Mouse (Mus musculus): ENCODE data around the gene Slc9a3r1. TPM values are rescaled to one million over a fixed set of nuclear protein-coding genes. Genes with fewer than 3 reads are reported as not detected.

The Slc9a3r1 gene
- polyA plus RNA-seq, 1 experiment from 2014 or later, result 29.5 TPM

DNA sequence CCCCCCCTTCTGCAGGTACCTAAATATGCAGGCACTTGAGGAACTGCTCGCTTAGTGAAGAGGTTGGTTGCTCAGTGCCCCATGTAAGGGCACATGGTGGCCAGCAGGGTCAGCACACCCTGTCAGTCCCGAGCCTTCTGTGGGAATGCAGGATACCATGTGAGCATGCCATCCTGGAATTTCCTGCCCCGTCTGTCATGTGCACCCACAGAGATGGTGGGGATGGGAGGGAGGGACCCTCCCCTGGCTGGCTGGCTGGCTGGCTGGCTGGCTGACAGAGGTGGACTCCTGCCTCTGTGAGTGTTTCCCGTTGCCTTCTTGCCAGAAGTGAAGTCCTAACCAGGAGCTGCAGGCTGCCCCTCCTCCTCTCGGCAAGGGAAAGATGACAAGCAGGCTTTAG, 59.4 kb downstream of the Slc9a3r1 start:
- peaks cover 15% of the 10 kb centered on the region for H3K4me1 ChIP-seq (replicated peaks; ENCODE audit: control insufficient read depth, insufficient read depth, low read length)
- 49% methylated on average over 5 of the region's 5 CpGs for WGBS

GRCm38 (mm10) chr11:115223451-115223850, 60.3 kb downstream of the Slc9a3r1 start:
- ATAC-seq (ENCODE audit: low FRiP score), result no peak
- no peaks in the 10 kb centered on the region for H3K9me3 ChIP-seq (ENCODE audit: control insufficient read depth, low read length)
- H3K4me2 ChIP-seq (replicated peaks; ENCODE audit: low read depth, low read length), result no peak overlapping the region
- 65% methylated on average over 11 of the region's 11 CpGs for WGBS
- no peaks in the 10 kb centered on the region for H3K27me3 ChIP-seq (ENCODE audit: control insufficient read depth, insufficient read depth, low read length)
- H3K4me1 ChIP-seq (replicated peaks; ENCODE audit: control insufficient read depth, insufficient read depth, low read length), result peaks cover 20% of the 10 kb centered on the region
- no peak overlapping the region for H3K9ac ChIP-seq (ENCODE audit: low read depth, low read length)
- H3K4me3 ChIP-seq (ENCODE audit: low read depth, low read length), result no peak overlapping the region
- H3K27ac ChIP-seq (ENCODE audit: low read depth, low read length), result no peak overlapping the region
- no peaks in the 10 kb centered on the region for H3K36me3 ChIP-seq (ENCODE audit: control insufficient read depth, insufficient read depth, low read length)
- no peak for DNase-seq (ENCODE audit: low spot score)

More for the DNA sequence above, 59.4 kb downstream of the Slc9a3r1 start:
- H3K27ac ChIP-seq (ENCODE audit: low read depth, low read length), result no peak overlapping the region
- no peak for ATAC-seq (ENCODE audit: low FRiP score)
- H3K9ac ChIP-seq (ENCODE audit: low read depth, low read length), result no peak overlapping the region; the same call in 1 of the 2 replicates
- H3K36me3 ChIP-seq (ENCODE audit: control insufficient read depth, insufficient read depth, low read length), result no peaks in the 10 kb centered on the region
- H3K4me3 ChIP-seq (ENCODE audit: low read depth, low read length), result no peak overlapping the region
- H3K27me3 ChIP-seq (ENCODE audit: control insufficient read depth, insufficient read depth, low read length), result no peaks in the 10 kb centered on the region
- no peak for DNase-seq (ENCODE audit: low spot score)
- no peaks in the 10 kb centered on the region for H3K9me3 ChIP-seq (ENCODE audit: control insufficient read depth, low read length)
- H3K4me2 ChIP-seq (replicated peaks; ENCODE audit: low read depth, low read length), result no peak overlapping the region

- no peak overlapping the region for H3K4me3 ChIP-seq (ENCODE audit: low read depth, low read length)
- no peak overlapping the region for H3K27ac ChIP-seq (ENCODE audit: low read depth, low read length)
- H3K36me3 ChIP-seq (ENCODE audit: control insufficient read depth, insufficient read depth, low read length), result no peaks in the 10 kb centered on the region
- no peak overlapping the region for H3K4me2 ChIP-seq (replicated peaks; ENCODE audit: low read depth, low read length)
- H3K27me3 ChIP-seq (ENCODE audit: control insufficient read depth, insufficient read depth, low read length), result no peaks in the 10 kb centered on the region
- ATAC-seq (ENCODE audit: low FRiP score) (no peak), DNase-seq (ENCODE audit: low spot score) (no peak)
- 70% methylated on average over 6 of the region's 6 CpGs for WGBS
- H3K4me1 ChIP-seq (replicated peaks; ENCODE audit: control insufficient read depth, insufficient read depth, low read length), result peaks cover 20% of the 10 kb centered on the region
- H3K9me3 ChIP-seq (ENCODE audit: control insufficient read depth, low read length), result no peaks in the 10 kb centered on the region
- no peak overlapping the region for H3K9ac ChIP-seq (ENCODE audit: low read depth, low read length)
Observed at GRCm38 (mm10) chr11:115223877-115224276, 60.7 kb downstream of the Slc9a3r1 start.

GRCm38 (mm10) chr11:115224889-115225288, 61.7 kb downstream of the Slc9a3r1 start:
- peaks cover 20% of the 10 kb centered on the region for H3K4me1 ChIP-seq (replicated peaks; ENCODE audit: control insufficient read depth, insufficient read depth, low read length)
- H3K27me3 ChIP-seq (ENCODE audit: control insufficient read depth, insufficient read depth, low read length), result no peaks in the 10 kb centered on the region
- no peak overlapping the region for H3K27ac ChIP-seq (ENCODE audit: low read depth, low read length)
- ATAC-seq (ENCODE audit: low FRiP score) (no peak), DNase-seq (ENCODE audit: low spot score) (peak; percentile 87)
- no peak overlapping the region for H3K4me2 ChIP-seq (replicated peaks; ENCODE audit: low read depth, low read length)
- no peaks in the 10 kb centered on the region for H3K36me3 ChIP-seq (ENCODE audit: control insufficient read depth, insufficient read depth, low read length)
- WGBS, result 41% methylated on average over 8 of the region's 8 CpGs
- H3K9ac ChIP-seq (ENCODE audit: low read depth, low read length), result no peak overlapping the region
- no peak overlapping the region for H3K4me3 ChIP-seq (ENCODE audit: low read depth, low read length)
- no peaks in the 10 kb centered on the region for H3K9me3 ChIP-seq (ENCODE audit: control insufficient read depth, low read length)

DNA sequence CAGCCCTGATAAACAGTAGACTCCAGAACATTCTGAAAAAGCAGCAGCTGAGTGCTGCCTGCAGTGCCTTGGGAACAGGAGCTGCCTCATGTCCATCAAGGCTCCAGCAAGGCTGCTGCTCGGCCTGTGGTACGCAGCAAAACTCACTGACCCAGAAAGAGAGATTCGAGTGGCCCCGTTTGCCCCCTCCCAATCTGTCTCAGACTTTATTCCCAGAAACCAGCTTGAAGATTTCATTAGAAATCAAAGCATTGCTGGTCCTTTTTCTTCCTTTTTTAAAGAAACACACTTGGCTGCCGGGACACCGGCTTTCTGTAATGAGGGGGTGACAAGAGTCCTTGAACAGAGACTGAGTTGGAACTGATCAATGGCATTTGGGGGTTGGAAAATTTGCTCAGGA, 62.2 kb downstream of the Slc9a3r1 start:
- no peaks in the 10 kb centered on the region for H3K9me3 ChIP-seq (ENCODE audit: control insufficient read depth, low read length)
- H3K27ac ChIP-seq (ENCODE audit: low read depth, low read length), result no peak overlapping the region
- H3K4me2 ChIP-seq (replicated peaks; ENCODE audit: low read depth, low read length), result no peak overlapping the region
- no peaks in the 10 kb centered on the region for H3K27me3 ChIP-seq (ENCODE audit: control insufficient read depth, insufficient read depth, low read length)
- ATAC-seq (ENCODE audit: low FRiP score) (no peak), DNase-seq (ENCODE audit: low spot score) (no peak)
- peaks cover 20% of the 10 kb centered on the region for H3K4me1 ChIP-seq (replicated peaks; ENCODE audit: control insufficient read depth, insufficient read depth, low read length)
- no peak overlapping the region for H3K4me3 ChIP-seq (ENCODE audit: low read depth, low read length)
- 61% methylated on average over 6 of the region's 6 CpGs for WGBS
- H3K9ac ChIP-seq (ENCODE audit: low read depth, low read length), result no peak overlapping the region
- H3K36me3 ChIP-seq (ENCODE audit: control insufficient read depth, insufficient read depth, low read length), result no peaks in the 10 kb centered on the region

DNA sequence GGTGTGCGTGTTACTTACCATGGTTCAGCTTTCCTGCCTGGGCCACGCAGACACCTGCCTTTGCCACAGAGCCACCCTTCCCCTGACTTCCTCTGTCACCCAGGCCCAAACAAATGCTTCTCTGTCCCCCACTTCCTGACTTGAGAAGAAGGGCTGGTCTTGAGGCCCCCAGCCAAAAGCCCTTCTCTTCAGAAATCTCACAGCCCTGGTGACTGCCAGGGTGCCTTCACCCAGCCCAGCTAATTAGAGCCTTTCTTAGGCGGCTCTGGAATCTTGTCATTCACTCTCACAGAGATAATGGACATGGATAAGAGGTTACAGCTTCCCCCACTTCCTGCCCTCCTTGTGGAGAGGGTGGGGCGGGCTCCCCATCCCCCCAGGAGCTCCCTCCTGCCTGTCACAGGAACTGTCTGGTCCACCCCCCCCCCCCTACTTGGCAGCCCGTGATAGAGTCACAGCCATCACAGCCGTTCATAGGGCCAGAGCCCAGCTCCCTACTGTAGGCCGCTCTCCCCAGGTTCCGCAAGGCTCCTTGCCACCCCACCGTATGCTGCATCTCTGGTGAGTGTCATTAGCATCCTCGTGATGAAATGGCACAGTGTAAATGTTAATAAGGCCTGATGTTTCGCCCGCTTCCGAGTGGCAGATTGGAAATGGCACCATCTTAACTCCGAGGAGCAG, 63.8 kb downstream of the Slc9a3r1 start:
- H3K9me3 ChIP-seq (ENCODE audit: control insufficient read depth, low read length), result no peaks in the 10 kb centered on the region
- H3K27ac ChIP-seq (ENCODE audit: low read depth, low read length), result peak overlapping the region; percentile 7; the same call in 1 of the 2 replicates
- H3K4me2 ChIP-seq (replicated peaks; ENCODE audit: low read depth, low read length), result no peak overlapping the region
- 51% methylated on average over 14 of the region's 14 CpGs for WGBS
- H3K27me3 ChIP-seq (ENCODE audit: control insufficient read depth, insufficient read depth, low read length), result no peaks in the 10 kb centered on the region
- no peak for DNase-seq (ENCODE audit: low spot score)
- no peak overlapping the region for H3K9ac ChIP-seq (ENCODE audit: low read depth, low read length)
- peaks cover 26% of the 10 kb centered on the region for H3K4me1 ChIP-seq (replicated peaks; ENCODE audit: control insufficient read depth, insufficient read depth, low read length)
- ATAC-seq (ENCODE audit: low FRiP score), result no peak; the same call in 1 of the 2 replicates
- no peak overlapping the region for H3K4me3 ChIP-seq (ENCODE audit: low read depth, low read length)
- H3K36me3 ChIP-seq (ENCODE audit: control insufficient read depth, insufficient read depth, low read length), result no peaks in the 10 kb centered on the region

- DNase-seq (ENCODE audit: low spot score), result no peak
- H3K9me3 ChIP-seq (ENCODE audit: control insufficient read depth, low read length), result no peaks in the 10 kb centered on the region
- no peak overlapping the region for H3K27ac ChIP-seq (ENCODE audit: low read depth, low read length)
- H3K27me3 ChIP-seq (ENCODE audit: control insufficient read depth, insufficient read depth, low read length), result no peaks in the 10 kb centered on the region
- H3K4me3 ChIP-seq (ENCODE audit: low read depth, low read length), result no peak overlapping the region
- no peak overlapping the region for H3K9ac ChIP-seq (ENCODE audit: low read depth, low read length)
- no peaks in the 10 kb centered on the region for H3K36me3 ChIP-seq (ENCODE audit: control insufficient read depth, insufficient read depth, low read length)
- WGBS, result 26% methylated on average over 10 of the region's 12 CpGs
- H3K4me2 ChIP-seq (replicated peaks; ENCODE audit: low read depth, low read length), result no peak overlapping the region
- peaks cover 28% of the 10 kb centered on the region for H3K4me1 ChIP-seq (replicated peaks; ENCODE audit: control insufficient read depth, insufficient read depth, low read length)
- ATAC-seq (ENCODE audit: low FRiP score), result no peak
Observed at GRCm38 (mm10) chr11:115227640-115228039, 64.5 kb downstream of the Slc9a3r1 start.

DNA sequence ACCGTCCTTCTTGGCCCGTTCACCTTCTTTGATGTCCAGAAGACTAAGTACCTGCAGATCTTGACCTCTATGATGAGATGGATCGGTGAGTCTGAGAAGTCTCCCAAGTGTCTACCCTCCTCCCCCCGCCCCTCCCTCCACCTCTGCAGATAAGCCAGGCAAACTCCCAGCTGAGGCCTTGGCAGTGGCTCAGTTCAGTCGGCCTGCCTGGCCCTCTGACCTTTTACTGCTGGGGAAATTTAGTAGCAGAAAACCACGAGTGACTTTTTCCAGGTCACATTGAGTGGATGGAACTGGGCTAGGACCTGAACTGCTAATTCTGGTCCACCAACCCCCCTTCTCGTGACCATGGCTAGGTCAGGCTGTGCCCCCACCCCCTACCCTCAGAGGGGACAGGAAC, 65.3 kb downstream of the Slc9a3r1 start:
- no peak overlapping the region for H3K4me3 ChIP-seq (ENCODE audit: low read depth, low read length)
- DNase-seq (ENCODE audit: low spot score), result no peak
- H3K27ac ChIP-seq (ENCODE audit: low read depth, low read length), result no peak overlapping the region
- no peaks in the 10 kb centered on the region for H3K27me3 ChIP-seq (ENCODE audit: control insufficient read depth, insufficient read depth, low read length)
- no peak for ATAC-seq (ENCODE audit: low FRiP score)
- no peak overlapping the region for H3K4me2 ChIP-seq (replicated peaks; ENCODE audit: low read depth, low read length)
- no peaks in the 10 kb centered on the region for H3K36me3 ChIP-seq (ENCODE audit: control insufficient read depth, insufficient read depth, low read length)
- WGBS, result 72% methylated on average over 7 of the region's 7 CpGs
- H3K4me1 ChIP-seq (replicated peaks; ENCODE audit: control insufficient read depth, insufficient read depth, low read length), result peaks cover 29% of the 10 kb centered on the region
- no peaks in the 10 kb centered on the region for H3K9me3 ChIP-seq (ENCODE audit: control insufficient read depth, low read length)
- H3K9ac ChIP-seq (ENCODE audit: low read depth, low read length), result no peak overlapping the region
